Mouse (Mus musculus) urinary bladder, adult 18-20 months (tissue): ENCODE measurements around the gene Psmd11.
"Not testable (repeated sequence)": the region's sequence is repeated elsewhere in the genome, so short reads cannot be mapped to it uniquely, and the experiment has no call there.

Experiments
- DNase-seq, 2 experiments: peaks; one replicate each; pipeline ENCODE4 v3.0.0; 2022; ENCODE audit warnings: low spot score in 2 of 2, mixed read lengths in 2 of 2

Gene Psmd11

GRCm38 (mm10) chr11:80428381-80429008 is at the start of gene Psmd11:
TSS of gene Psmd11 (plus strand) at chr11:80428615.
- DNase-seq, result peak; percentile 83 to 91

DNA sequence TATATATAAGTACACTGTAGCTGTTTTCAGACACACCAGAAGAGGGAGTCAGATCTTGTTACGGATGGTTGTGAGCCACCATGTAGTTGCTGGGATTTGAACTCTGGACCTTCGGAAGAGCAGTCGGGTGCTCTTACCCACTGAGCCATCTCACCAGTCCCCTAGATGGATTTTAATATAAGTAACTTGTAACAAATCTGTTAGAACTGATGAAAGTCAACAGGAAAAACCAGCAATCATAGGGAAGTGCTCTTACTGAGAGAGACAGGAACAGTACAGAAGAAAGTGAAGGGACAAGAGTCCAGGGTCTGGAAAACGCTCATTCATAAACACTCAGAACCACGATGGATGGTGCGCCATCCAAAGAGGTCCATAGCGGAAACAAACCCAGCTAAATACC is 49.2 kb upstream of the Psmd11 start:
- not testable (repeated sequence) for DNase-seq

- peak in 1 of 2 experiments; percentile 25 for DNase-seq
These were observed 45.8 kb upstream of the Psmd11 start for GRCm38 (mm10) chr11:80382626-80383018.

- peak; percentile 93 to 96 for DNase-seq
These were observed 45.3 kb upstream of the Psmd11 start, which contains the start of gene Zfp207 for GRCm38 (mm10) chr11:80383019-80383625. TSS of gene Zfp207 (plus strand) at chr11:80383279.

- DNase-seq, result no peak
These were observed 44.8 kb upstream of the Psmd11 start for GRCm38 (mm10) chr11:80383626-80384046.

- DNase-seq, result no peak
These were observed 44.0 kb upstream of the Psmd11 start for GRCm38 (mm10) chr11:80384461-80384860.

DNA sequence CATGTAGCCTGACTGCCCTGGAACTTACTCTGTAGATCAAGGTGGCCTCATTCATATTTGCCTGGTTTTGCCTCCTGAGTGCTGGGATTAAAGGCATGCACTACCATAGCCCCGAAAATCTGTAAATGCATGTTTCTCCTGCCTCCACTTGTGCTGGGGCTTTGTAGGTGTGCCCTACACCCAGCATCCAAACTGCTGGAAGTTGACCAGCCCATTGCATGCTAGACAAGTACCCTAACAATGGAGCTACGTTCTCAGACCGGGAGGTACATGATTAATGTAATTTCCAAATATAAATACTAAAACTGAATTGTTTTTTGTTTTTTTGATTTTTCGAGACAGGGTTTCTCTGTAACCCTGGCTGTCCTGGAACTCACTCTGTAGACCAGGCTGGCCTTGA is 43.4 kb upstream of the Psmd11 start:
- no peak for DNase-seq

- DNase-seq, result no peak
These were observed 41.6 kb upstream of the Psmd11 start for GRCm38 (mm10) chr11:80386790-80387189.

GRCm38 (mm10) chr11:80389885-80390284 is 38.5 kb upstream of the Psmd11 start:
- DNase-seq, result no peak

- DNase-seq, result no peak
These were observed 36.9 kb upstream of the Psmd11 start for GRCm38 (mm10) chr11:80391407-80392120.

GRCm38 (mm10) chr11:80395930-80396329 is 32.5 kb upstream of the Psmd11 start:
- no peak for DNase-seq

GRCm38 (mm10) chr11:80396617-80397016 is 31.8 kb upstream of the Psmd11 start:
- DNase-seq, result no peak

DNA sequence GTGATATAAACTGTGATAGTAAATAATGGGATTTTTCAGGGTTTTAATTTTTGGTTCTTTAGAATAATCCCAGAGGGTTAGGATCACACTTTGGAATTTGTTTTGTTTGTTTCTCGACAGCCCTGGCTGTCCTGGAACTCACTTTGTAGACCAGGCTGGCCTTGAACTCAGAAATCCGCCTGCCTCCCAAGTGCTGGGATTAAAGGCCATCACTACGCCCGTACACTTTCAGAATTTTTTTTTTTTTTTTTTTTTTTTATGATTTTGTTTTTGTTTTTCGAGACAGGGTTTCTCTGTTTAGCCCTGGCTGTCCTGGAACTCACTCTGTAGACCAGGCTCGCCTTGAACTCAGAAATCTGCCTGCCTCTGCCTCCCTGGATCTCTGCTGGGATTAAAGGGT is 20.5 kb upstream of the Psmd11 start:
- DNase-seq, result not testable (repeated sequence)

- no peak for DNase-seq
These were observed 18.0 kb upstream of the Psmd11 start for GRCm38 (mm10) chr11:80410377-80410776.

DNA sequence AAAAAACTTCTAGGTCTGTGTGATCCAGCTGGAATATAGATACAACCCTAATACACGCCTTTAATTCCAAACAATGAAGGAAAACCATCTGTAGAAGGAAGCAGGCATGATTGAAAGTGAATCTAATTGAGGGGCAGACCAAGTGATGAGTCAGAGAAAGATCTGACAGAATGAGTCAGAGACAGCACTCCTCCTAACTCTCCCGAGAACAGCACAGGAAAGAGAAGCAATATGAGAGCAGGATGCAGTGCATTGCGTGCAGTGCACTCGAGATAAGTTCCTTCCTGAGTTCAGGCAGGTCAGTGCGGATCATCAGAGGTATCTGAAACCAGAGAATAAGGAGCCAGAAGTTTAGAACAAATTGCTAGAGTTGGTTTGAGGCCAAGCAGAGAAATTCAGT is 11.3 kb upstream of the Psmd11 start:
- no peak for DNase-seq

GRCm38 (mm10) chr11:80419743-80420142 is 8.7 kb upstream of the Psmd11 start:
- DNase-seq, result no peak

DNA sequence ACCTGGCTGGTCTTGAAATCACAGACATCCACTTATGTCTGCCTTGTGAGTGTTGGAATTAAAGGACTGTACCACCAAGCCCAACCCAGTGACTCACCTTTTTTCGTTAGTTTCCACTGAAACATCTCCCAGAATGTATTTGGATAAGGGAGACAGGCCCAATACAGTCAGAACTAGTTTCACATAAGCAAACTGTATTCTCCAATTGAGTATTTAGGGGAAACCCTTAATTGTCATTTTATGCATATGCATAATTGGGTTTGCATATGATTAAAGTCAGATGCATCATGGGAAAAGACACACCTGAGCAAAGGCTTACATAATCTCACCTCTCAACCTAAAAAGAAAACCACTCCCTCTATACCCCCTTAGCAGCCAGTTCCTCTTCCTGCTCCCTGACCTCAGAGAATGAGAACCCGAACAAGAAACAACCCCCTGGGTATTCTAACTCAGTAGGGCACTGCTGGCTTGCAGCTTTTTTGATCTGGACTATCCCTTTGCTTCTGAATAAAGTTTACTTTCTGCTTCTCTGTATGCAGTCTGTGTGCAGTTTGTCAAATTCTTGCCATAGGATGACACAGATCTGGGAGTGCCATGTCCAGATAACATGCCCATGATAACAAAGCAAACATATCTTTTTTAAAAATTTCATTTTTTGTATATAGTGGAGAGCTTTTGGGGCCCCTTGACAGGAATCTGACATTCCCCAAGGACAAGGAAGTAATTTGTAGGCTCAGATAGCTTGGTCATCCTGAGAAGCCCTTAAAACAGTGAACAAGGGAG is 8.0 kb upstream of the Psmd11 start:
- no peak for DNase-seq

- no peak for DNase-seq
These were observed 6.9 kb upstream of the Psmd11 start for GRCm38 (mm10) chr11:80421421-80422047.

DNA sequence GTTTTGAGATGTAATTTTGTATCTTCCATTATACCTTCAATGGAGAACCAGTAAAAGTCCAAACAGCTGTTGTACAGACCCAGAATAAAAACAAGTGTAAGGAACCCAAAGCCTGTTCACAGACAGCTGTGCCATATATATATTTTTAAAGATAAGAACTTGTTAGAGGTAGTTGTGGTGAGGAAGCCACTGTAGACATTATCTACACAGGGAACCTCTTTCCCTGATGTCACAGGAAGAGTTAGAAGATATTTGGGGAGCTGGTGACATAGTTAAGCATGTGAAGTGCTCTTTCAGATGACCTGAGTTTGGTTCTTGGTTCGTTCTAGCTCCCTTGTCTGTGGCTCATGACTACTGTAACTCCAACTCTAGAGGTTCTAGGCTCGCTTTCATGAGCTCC is 3.7 kb upstream of the Psmd11 start:
- no peak for DNase-seq

GRCm38 (mm10) chr11:80425247-80425778 is 3.1 kb upstream of the Psmd11 start:
- DNase-seq, result no peak
